In the genomic region with DNA sequence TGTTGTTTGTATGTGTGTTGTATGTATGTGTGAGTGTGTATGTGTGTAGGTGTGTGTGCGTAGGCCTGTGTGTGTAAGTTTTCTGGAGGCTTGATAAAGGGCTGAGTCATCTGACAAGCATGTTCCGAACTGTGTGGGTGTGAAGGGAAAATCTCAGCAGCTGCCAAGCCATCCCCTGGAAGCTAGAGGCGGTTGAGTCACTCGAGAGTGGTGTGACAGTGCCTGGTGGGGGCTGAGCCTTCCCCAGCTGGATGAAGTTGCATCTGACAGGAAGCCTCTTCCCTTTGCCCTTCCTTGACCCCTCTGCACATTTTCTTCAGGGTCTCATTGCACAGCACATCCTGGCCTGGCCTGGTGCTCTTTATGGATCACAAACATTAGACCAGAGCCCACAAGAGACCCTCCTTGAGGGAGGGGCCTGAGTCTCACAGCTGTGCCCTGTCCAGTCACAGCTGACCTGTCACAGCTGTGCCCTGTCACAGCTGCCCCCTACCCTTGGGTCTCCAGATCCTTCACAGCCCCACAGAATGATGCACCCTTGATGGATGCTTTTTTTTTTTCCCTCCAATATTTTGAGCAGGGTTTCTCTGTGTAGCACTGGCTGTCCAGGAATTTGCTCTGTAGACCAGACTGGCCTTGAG, we compare ENCODE assay signal across 8 mouse cellular contexts. TPM values are rescaled to one million over a fixed set of nuclear protein-coding genes. Genes with fewer than 3 reads are reported as not detected.
DNase-seq lines count a peak whose midpoint lies in the region; ATAC-seq lines count a peak whose summit lies in the region.

No protein-coding gene starts in this region.

- H3K4me1 ChIP-seq in heart, embryonic 10.5 days, result peaks cover 23% of the 10 kb centered on the region
- H3K4me1 ChIP-seq in midbrain, embryonic 15.5 days, result no peaks in the 10 kb centered on the region

- peaks cover 36% of the 10 kb centered on the region for H3K36me3 ChIP-seq in heart, embryonic 10.5 days
- H3K36me3 ChIP-seq in midbrain, embryonic 15.5 days (replicated peaks), result no peaks in the 10 kb centered on the region

- H3K27ac ChIP-seq in heart, embryonic 10.5 days, result 0 out of 2 replicates have a peak overlapping the region, but pooled peaks have one; percentile 0
- H3K27ac ChIP-seq in midbrain, embryonic 15.5 days, result no peak overlapping the region

- H3K9me3 ChIP-seq in heart, embryonic 10.5 days, result peaks cover 5% of the 10 kb centered on the region; the same call in 1 of the 2 replicates
- no peaks in the 10 kb centered on the region for H3K9me3 ChIP-seq in midbrain, embryonic 15.5 days

- H3K4me2 ChIP-seq in midbrain, embryonic 15.5 days, result no peak overlapping the region

- no peak overlapping the region for H3K9ac ChIP-seq in midbrain, embryonic 15.5 days

- 0 out of 2 replicates have a peak, but pooled peaks cover 3% of the 10 kb centered on the region for H3K27me3 ChIP-seq in heart, embryonic 10.5 days (ENCODE audit: insufficient read depth, poor library complexity, severe bottlenecking)
- no peaks in the 10 kb centered on the region for H3K27me3 ChIP-seq in midbrain, embryonic 15.5 days (replicated peaks)

- no peak overlapping the region for H3K4me3 ChIP-seq in heart, embryonic 10.5 days
- no peak overlapping the region for H3K4me3 ChIP-seq in midbrain, embryonic 15.5 days

- no peak for ATAC-seq in midbrain, embryonic 15.5 days (replicated peaks)

- 32% methylated on average over 4 of the region's 4 CpGs for WGBS in heart, embryonic 10.5 days
- 86% methylated on average over 4 of the region's 4 CpGs for WGBS in midbrain, embryonic 15.5 days

- peak; percentile 72 to 85 for DNase-seq in layer of hippocampus, adult 18-20 months (ENCODE audit: low spot score in 2 of 2)
- DNase-seq in layer of hippocampus, adult 9-10 months (ENCODE audit: low spot score), result no peak
- peak; percentile 77 for DNase-seq in adrenal gland, postnatal 14 days
- no peak for DNase-seq in heart, embryonic 10.5 days (ENCODE audit: low spot score)
- DNase-seq in left cerebral cortex, adult 18-20 months (ENCODE audit: low spot score in 2 of 2), result peak; percentile 72 to 83
- DNase-seq in right cerebral cortex, postnatal 14 days, result peak; percentile 55
- no peak for DNase-seq in thymus, postnatal 36 days

RNA-seq across cellular contexts. Expression of a gene that starts 30.6 kb away (rescaled TPM):
- 1 to 10 TPM; 3.3 to 4.6 TPM for total RNA-seq in layer of hippocampus, adult 18-20 months (2021)
- total RNA-seq in adrenal gland, postnatal 14 days (2021), result 6.9 and 13.4 TPM in 2 replicates
- polyA plus RNA-seq in heart, embryonic 10.5 days (2016; fragmentation: Nextera tagmentation; extraction: Ambion mirVana), result 6.3 and 8.5 TPM in 2 replicates
- 1 to 10 TPM; 4.6 to 7.4 TPM for total RNA-seq in left cerebral cortex, adult 18-20 months (2021)
- 1.8 and 3.3 TPM in 2 replicates for polyA plus RNA-seq in midbrain, embryonic 15.5 days (2015; fragmentation: Nextera tagmentation; extraction: Ambion mirVana)

Comparison
In these comparisons a context has a peak if more than half of its experiments do, and no peak if none do; other contexts are left out.
1. DNase-seq: peak in layer of hippocampus, adult 18-20 months (2 of 2), adrenal gland, postnatal 14 days (single experiment), left cerebral cortex, adult 18-20 months (2 of 2) and right cerebral cortex, postnatal 14 days (single experiment); none in layer of hippocampus, adult 9-10 months (single experiment), heart, embryonic 10.5 days (single experiment) and thymus, postnatal 36 days (0 of 2).